Mouse (Mus musculus) c-Kit-positive CD71-positive TER-119-negative erythroid progenitor cells, embryonic 14.5 days (primary cell): Measurements from ENCODE around the gene Enthd1.

Experiments
- DNase-seq: peaks from one replicate; pipeline ENCODE4 v3.0.0-alpha.2; 2013; ENCODE audit warnings: low read depth

Gene Enthd1

DNA sequence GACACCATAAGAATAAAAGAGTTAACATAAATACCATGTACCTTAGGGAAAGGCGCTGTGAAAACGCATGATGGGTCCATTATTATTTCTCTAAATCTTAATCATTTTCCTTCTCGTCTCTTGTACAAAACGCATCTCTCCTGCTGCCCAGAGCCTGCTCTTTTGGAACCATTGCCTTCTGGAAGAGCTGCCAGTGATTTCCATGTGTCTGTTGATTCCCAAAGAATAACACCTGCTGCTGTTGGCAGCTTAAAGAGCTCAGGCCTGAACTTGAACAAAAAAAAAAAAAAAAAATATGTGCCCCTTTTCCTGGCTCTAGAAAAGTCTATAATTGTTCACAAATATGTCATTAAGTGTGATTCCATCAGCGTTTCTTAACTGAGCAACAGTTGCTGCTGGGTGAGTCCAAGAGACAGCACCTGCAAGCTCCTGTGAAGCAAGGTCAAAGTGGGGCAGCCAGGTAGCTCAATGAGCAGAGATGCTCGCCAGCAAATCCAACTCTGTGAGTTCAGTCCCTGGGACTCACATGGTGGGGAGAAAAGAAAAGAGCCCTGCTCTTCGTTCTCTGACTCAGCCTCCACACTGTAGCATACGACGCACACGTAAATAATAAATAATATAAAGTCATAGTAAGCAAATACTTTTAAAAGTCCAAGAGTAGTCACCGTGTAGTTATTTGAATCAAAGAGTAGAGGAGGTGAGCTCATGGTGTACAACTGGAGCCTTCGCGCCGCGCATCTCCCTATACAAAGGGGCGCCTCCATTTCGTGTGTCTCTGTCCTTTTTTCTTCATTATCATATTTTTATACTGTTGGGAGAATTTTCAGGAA, 9.5 kb upstream of the Enthd1 start:
- no peak for DNase-seq

DNA sequence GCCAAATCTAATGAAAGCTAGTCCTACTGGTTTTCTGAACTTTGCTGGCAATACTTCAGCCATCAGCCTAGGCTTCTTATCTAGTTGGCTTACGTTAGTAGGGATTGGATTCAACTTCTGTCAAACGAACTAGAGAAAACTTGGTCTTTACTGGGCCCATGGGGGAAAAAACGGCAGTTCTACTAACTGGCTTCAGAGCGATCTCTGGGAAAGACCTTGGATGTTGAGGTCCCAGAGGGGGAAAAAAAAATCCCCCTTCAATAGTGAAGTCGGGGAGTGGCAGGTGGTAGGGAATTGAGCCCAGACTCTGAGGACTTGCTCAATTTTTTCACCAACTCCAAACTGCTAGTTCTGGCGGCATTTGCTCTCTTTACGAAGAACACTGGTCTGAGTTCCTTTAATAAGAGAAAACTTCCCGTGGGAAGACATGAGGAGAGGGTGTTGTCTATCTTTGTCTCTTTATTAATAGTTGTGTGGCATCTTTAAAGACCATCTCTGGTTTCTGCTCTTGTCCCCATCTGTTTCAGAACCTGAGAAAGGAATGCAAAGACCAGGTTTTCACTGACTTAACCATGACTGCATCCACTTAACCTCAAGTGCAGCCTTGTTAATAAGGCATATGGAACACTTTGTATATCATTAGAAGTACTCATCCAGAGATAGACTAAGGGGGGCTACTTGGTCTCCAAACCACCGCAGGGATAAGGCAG, 8.0 kb upstream of the Enthd1 start:
- no peak for DNase-seq

DNA sequence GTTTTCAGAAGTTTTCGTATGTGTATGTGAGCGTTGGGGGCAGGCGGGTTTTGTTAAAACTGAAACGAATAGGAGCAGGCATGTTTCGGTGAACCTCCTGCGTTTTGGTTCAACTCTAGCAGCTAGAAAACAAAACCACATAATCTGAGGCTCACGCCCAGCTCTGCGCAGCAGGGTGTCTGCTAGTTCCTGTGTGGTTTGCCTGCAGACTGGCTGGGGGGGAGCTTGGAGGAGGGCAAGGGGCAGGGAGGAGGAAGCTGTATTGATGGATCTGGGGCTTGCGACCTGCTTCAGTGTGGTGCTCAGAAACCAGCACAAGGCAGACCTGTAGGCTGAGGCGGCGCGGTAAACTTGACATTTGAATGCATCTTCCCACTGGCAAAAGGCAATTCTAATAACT, 7.3 kb upstream of the Enthd1 start, which contains the start of gene Grap2:
Gene Grap2 (plus strand): TSS at position 304 of the 400 bp plus-strand sequence.
- DNase-seq: no peak

DNA sequence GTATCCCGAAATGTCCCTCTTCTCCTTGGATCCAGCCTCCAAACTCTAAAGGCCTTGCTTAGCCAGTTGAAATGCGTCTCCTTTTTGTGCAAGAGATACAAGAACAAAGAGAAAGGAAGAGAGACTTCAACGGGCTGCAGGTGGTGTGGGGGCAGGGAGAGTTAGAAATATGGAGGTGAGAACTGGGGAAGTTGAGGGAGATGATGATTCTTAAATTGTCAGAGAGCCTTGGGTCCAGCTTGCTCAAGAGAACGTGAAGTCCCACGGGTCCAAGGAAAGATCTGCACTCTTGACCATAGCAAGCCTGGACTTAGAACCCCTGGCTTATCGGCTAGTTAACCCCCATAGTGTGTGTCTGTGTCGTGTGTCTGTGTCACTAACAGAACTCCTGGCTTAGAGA, 6.7 kb upstream of the Enthd1 start:
- DNase-seq: no peak

DNA sequence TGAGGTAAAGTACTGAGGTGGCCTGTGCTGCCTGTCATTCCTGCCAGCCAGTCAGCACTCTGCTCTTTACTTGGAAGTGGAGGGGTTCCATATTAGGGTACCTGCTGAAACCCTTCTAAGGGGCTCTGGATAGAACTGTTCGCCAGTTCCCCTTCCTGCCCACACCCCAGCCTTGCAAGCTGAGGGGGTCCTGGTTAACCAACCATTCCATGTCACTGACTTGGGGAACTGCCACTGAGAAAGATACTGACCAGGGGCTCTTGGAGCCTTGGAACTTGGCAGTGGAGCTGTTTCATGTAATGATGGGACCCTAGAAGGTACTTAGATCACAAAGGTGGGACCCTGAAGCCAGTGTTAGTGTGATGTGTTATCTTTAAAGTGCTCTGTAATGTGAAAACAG, 5.3 kb upstream of the Enthd1 start:
- no peak for DNase-seq

DNA sequence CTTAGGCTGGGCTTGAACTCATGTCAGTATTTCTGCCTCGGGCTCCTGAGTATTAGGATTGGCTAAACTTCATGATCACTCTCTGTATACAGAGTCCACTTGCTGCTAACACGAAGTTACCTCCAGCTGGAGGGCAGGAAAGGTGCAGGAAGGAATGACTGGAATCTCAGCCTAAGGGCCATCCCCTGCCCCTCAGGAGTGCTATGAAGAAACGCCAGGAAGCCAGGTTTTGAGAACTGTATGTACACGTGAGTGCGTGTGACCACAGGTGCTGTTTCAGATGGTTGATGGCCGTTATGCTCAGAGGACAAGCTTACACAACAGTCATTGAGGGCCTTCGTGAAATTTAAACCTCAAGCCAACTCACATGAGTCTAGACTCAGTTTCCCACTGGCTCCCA, 4.2 kb upstream of the Enthd1 start:
- no peak for DNase-seq

DNA sequence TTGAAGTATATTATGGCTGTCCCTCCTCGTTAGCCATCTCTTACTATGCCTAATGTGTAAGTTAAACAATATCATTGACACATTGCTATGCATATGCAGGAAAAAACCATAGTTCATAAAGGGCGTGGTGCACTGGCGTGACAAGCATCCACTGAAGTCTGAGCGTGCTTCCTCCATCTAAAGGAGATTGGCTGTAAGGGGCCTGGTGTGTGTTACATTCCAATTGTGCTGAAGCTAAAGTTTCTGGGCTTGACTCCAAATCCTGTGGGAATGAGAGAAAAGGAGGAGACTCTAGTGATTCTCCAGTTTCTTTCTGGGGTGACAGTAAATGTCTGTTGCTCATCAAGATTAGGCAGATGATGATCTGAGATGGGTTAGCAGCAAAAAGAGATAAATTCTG, 2.8 kb upstream of the Enthd1 start:
- no peak for DNase-seq

DNA sequence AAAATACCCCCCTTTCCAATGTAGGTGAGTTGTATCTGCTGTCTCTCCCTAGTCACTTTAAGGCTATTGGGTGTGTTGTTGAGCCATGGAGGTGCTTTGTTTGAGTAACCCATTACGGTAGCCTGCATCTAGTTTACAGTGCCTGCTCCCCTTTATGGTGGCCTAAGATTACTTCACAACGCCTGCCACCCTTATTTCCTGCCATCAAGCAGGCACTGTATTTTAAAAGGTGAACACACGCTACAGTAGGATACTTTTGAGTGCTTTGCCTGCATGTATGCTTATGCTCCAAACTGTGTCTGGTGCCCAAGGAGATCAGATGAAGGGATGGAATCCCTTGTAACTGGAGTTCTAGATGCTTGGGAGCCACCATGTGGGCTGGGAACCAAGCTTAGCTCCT, 2.2 kb upstream of the Enthd1 start:
- DNase-seq: no peak

DNA sequence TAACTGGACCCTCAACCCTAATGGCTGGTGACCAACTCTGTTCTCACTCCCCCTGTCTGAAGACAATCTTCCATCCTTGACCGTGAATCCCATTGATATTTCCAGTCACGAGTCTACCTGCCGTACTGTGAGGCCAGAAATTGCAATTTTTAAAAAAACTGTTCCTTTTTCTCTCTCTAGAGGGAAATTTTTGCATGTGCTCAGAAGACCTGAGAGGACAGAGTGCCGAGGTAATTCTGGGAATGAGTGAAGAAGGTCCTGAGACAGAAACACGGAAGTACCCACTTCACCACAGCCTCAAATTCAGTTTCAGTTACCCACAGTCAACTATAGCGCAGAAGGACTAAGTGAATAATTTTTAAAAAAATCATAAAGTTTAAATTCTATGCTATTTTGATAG, 1.7 kb upstream of the Enthd1 start:
- no peak for DNase-seq

DNA sequence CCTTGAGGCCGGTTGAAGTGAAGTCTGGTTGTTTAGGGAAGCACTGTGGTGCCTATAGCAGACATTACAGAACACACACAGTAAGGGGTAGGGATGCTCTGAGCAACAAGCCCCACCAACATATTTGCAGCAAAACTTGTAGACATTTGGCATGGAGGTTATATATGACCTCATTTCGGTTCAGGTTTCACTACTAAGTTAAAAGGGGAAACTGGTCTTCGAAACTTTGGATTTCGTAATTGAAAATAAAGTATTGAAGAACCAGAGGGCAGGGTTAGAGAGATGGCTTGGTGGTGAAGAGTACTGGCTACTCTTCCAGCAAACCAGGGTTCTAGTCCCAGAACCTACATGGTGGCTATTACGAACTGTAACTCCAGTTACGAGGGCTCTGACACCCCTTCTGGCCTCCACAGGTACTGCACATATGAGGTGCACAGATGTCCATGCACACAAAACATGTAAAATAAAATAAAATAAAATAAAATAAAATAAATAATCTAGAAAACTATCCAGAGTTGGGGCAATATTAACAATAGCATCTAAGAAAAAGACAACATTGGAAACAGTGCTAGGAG, 1.2 kb downstream of the Enthd1 start:
- no peak for DNase-seq

DNA sequence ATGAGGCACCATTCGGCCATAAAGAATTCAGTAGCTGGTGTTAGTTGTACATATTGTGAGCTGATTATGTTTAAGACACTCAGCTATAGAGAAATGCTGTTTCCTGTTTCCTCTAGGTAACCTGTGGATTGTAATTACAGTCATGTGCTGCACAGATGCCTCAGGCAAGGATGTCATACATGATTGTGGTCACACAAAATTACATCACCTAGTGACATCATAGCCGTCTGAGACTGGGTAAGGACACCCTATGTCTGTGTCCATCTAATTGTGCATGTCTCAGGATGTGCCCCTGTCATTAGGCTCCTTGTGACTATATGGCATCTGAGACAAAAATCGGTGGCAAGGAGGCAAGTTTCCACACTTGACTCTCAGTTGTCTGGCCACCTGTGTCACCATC, 2.5 kb downstream of the Enthd1 start:
- DNase-seq: no peak

DNA sequence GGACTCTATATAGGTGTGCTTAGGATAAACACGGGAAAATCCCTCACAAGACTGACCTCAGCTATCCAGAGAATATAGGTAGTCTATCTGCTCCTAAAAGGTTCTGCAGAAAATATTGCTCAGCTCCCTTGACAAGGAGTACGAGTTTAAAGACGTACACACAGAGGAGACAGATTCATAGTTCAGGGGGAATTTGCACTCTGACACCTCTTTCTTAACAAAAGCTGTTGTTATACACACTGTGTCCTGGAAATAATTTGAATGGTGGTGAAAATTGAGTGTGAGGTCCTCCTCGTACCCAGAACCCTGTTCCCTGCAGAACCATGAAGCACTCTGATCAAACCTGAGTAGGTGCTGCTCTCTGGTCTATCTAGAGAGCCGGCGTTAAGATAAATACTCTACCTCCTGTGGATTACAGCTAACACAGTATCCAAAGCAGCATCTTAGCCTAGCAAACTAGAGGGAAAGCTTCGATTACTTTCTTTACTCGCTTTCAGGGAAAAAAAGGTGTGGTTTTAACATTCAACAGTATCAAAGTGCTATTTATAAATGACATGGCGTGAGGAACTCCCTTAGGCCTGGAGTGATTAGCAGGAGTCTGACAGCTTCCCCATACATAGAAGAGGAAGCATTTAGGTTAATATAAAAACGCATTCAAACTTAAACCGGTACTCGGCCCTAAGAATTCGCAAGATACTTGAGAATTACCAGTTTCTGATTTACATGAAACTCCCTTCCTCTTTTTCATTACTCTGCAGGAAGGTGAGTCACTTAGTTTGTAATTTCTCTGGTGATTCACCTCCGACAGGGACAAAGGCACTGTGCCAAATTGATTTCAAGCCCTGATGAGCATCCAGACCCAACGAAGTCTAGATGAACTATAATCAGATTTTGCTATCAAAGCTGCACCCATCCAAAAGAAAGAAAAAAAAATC, 4.0 kb downstream of the Enthd1 start:
- DNase-seq: no peak

DNA sequence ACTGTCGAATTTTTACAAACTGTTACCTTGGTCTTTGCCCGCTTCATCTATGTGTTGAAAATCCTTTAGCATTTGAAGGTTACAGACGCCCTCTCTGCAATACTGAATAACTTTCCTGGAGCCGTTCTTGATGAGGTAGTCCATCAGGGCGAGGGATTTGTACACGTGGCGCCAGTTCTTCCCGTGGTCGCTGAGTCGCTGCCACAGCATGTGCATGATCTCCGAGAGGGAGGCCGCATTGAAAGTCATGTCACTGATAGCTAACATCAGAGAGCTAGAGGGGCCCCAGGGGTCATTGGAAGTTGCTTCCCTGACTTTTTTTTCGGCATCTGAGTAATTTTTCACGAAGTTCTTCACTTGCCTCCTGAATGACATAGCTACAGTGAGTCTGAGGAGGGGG, 5.0 kb downstream of the Enthd1 start:
- no peak for DNase-seq

DNA sequence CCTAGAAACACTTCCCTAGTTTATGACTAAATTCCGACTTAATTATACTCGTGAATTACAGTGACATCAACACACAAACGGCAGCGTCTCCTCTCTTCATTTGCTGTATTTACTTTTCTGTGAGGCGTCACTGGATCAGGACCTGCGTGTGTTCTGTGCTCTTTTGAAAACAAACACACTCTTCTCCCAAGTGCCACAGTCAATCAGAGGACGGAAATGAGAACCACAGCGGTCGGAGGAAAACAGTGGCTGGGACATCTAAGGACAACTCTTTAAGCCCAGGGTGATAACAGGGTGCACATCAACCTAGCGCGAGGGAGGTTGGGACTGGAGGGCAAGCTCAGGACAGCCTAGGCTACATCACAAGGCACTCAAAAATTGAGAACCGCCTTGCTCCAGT, 5.4 kb downstream of the Enthd1 start:
- no peak for DNase-seq

DNA sequence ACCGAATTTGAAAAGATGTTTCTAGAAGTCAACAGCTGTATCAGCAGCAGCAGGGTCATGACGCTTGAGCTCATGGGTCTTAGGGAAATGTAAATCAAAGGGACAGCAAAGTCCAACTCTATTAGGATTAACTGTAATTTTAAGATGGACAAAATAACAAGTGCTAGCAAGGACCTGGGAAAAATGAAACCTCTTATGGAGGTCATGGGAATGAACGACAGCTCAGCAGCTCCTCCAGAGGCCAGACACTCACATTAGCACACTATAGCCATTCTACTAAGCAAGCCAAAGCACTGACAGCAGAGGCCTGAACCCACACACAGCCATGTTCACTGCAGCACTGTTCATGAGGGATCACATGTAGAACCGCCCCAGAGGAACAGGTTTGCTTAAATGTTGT, 7.2 kb downstream of the Enthd1 start:
- DNase-seq: no peak

DNA sequence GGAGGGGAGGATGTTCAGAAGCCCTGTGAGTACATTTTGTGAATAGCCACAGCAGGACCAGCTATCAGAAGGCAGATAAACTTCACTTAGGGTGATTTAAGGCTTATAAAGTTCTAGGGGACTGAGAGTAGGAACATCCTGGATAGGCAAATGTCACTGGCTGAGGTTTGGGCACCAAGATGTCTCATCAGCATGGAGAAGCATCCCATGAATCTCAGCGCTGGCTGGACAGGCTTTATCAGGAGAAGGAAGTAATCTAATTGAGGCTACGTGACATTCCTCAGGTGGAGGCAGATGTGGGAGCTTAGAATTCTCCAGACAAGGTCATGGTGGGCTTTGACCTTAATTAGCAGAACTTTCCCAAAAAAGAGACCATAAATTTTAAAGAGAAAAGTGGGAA, 8.9 kb downstream of the Enthd1 start:
- DNase-seq: no peak

DNA sequence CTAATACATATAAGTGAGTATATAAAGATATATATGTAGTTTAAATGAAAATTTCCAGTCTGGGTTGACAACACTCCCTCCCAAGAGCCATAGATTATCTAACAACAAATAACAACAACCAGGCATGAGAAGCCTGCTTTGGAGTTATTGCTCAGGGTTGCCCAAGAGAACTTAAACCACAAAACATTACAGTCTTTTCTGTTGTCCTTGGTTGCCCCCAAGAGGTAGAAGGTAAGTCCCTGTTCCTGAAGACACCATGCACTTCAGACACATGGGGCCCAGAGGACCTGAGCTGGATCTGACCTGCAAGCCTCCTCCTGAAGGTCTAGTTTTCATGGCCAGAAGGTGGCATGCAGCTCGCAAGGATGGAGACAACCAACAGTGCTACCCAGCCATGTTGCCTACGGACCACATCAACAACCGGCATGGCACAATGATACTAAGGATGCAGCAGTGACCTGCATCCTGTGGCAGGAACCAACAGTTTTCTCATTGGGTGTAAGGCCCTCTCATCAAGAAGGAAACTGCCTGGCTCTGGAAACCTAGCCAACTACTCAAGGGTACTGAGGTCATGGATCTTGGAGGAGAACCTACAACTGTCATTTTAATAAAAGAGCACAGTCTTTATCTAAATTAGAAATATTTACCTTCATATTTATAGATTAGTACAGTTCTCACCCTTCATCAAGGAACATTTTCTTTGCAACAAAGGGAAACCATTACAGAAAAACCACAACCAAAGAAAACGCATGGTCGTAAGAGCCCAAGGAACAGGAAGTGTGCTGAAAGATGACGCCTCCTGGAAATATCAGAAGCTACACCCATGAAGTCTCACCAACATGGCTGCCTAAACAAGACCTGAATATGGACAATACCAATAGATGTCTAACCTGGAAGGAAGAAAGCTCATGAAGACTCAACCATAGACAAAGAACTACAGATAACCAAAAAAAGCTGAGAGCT, 9.8 kb downstream of the Enthd1 start:
- DNase-seq: no peak

DNA sequence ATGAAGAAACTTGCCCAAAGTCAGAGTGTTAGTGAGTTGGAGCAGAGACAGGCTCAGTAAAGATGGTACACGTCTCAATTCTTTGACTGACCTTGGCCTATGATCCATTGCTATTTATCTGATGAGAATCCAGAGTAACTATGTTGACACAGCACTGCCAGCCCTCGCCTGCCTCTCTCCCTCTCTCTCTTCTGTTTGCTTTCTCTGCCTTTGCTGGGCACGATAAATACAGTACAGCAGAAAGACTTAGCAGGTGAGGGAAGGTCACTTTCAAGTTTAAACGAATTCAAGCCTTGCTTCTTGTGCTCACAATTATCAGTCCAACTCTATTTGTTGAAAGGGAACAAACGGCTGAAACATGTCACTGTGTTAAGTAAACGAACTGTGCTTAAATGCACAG, 19.5 kb downstream of the Enthd1 start:
- no peak for DNase-seq

DNA sequence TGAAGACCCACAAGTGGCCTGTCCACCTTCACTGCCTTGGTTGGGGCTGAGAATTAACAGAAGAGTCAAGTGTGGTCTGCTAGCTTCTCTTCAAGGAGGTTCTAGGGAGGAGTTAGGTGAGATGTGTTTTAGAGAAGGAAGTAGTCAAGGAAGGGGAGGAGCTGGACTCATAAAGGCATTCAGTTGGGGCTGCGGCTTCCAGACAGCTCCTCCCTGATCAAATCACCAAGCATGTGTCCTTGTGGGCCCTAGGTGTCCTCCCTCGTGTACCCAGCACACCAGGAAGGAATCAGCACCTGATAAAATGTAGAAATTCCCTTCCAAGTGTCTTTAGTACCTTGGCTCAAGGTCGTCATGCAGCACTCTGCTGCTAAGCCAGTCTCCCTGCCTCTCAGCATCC, 20.8 kb downstream of the Enthd1 start:
- no peak for DNase-seq

DNA sequence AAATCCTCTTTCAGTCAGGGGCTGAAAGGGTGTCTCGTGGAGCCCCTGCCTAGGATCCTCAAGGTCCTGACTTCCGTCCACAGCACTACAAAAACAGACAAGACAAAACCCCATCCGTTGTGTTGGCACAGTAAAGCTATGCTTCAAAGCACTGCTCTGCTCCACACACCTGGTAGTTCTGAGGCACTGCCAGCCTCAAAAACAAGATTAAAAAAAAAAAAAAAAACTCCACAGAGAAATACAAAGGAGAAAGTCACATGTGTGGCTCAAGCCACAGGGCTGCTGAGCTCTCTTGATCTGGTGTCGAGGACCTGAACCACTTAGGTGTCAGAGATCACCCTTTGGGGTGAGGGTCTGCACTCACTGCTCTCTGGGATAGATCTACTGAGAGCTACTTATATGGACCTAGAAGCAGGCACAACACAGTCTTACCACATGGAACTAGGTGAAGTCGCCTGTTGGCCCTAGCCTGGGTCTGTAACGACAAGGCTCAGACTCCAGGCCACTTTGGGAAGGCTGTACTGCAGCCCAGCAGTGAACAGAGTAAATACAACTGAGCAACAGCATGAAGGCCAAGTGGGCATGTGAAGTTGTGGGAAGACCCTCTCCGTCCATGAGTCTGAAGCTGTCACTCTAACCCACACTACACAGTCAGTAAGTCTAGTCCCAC, 26.1 kb downstream of the Enthd1 start:
- DNase-seq: no peak
